Mouse (Mus musculus): ENCODE results near the gene Lrp2. TPM values are rescaled to one million over a fixed set of nuclear protein-coding genes. Genes with fewer than 3 reads are reported as not detected.
"Not testable (repeated sequence)": the region's sequence is repeated elsewhere in the genome, so short reads cannot be mapped to it uniquely, and the experiment has no call there.

The Lrp2 gene
- polyA plus RNA-seq, 1 experiment from 2014 or later: 1.3 TPM

DNA sequence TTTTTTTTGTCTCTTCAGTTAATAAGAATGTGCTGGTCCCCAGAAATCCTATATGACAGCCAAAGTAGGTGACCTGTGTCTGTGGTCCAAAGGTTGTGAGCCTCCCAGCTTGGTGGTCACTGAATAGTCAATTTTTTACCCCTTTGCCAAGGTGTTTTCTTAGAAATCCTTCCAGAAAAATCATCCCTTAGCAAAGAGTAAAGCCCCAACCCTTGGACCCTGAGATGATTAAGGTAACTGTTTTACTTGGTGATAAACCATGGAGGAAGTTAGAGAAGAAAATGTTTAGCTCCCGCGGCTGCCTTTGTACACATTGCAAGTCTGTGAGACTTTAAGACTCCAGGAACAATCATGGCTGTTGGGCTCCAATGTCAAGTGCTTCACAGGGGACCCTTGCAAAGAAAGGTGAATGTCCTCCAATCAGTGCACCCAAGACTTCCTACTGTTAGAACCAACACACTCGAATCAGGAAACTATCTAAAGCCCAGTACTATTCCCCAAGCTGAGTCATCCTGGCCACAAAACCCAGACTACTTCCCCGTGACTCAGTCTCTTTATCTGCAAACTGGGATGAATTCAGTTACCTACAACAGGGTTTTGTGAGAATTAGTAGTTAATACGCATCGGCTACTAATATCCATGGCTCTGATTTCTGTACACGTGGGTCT, 18.0 kb upstream of the Lrp2 start:
- Histone ChIP-seq H3K9me3 (no peaks in the 10 kb centered on the region), H3K9ac (no peak overlapping the region), H3K4me1 (replicated peaks) (no peaks in the 10 kb centered on the region), H3K27me3 (no peaks in the 10 kb centered on the region), H3K27ac (no peak overlapping the region), H3K4me3 (no peak overlapping the region), H3K4me2 (no peak overlapping the region), H3K36me3 (no peaks in the 10 kb centered on the region)
- WGBS: 90% methylated on average over 7 of the region's 7 CpGs
- ATAC-seq (ENCODE audit: low FRiP score): no peak

DNA sequence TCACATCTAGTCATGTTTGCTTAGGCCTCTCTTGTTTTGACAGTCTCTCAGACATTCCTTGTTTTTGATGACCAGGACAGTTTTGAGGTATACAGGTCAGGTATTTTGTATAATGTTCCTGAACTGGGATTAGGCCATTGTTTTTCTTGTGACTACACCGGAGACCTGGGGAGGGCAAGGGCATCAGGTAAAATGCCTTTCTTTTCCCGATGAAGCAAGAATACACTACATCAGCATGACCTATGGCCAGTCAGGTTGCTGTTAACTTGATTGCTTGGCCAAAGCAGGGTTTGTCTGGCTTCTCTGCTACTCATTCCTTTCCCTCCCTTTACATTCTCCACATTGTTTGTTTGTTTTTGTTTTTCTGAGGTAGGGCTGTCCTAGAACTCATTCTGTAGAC, 7.3 kb upstream of the Lrp2 start:
- Histone ChIP-seq H3K36me3 (no peaks in the 10 kb centered on the region), H3K9me3 (no peaks in the 10 kb centered on the region), H3K4me1 (replicated peaks) (peaks cover under 1% of the 10 kb centered on the region; the same call in 1 of the 2 replicates), H3K4me3 (no peak overlapping the region), H3K4me2 (no peak overlapping the region), H3K27me3 (peaks cover 14% of the 10 kb centered on the region), H3K9ac (no peak overlapping the region), H3K27ac (no peak overlapping the region)
- no peak for ATAC-seq (ENCODE audit: low FRiP score)
- 96% methylated on average over 2 of the region's 2 CpGs for WGBS

DNA sequence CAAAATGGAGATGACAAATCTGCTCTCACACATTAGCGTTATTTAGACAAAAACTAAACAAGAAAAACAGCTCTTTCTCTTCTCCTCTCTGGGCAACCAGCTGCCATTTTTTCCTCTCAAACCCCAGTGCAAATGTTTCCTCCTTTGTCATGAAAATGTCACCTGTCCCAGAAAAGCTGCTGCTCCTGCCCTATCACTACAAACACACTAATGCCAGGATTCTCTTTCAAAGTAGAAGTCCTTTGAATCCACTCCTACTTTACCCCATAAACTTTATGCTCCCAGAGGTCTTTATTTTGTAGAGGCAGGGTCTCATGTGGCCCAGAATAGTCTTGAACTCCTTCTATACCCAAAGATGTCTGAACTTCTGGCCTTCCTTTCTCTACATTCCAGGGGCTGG, 6.7 kb upstream of the Lrp2 start:
- Histone ChIP-seq H3K4me3 (no peak overlapping the region), H3K4me1 (replicated peaks) (peaks cover 7% of the 10 kb centered on the region), H3K27ac (no peak overlapping the region), H3K27me3 (peaks cover 20% of the 10 kb centered on the region), H3K36me3 (no peaks in the 10 kb centered on the region), H3K4me2 (no peak overlapping the region), H3K9ac (no peak overlapping the region), H3K9me3 (no peaks in the 10 kb centered on the region)
- WGBS: 44% methylated on average over 1 of the region's 1 CpGs
- ATAC-seq (ENCODE audit: low FRiP score): no peak

DNA sequence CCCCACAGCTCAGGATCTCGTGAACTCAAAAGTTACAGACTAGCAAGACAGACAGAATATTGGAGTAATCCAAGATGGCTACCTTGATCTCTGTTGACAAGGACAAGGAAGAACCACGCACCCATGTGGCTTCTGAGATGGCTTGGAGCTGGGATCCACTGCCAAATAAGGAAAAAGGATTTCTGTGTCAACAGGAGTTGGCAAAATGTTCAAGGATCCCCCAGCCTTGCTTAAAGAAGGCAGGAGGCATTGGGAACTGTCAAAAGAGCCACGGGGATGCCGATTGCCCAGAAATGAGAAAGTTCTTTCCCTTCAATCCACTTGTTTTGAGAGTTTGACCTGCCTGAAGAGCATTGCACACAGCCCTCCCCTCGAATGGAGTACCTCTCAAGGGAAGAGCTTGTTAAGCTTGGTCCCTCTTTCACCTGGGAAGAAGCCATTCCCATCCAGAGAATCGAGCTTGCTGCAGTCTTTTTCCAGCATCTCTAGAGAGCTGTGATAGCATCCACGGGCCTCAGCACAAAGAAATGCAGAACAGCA, 6.2 kb upstream of the Lrp2 start:
- peaks cover 12% of the 10 kb centered on the region for H3K4me1 ChIP-seq (replicated peaks)
- H3K9ac ChIP-seq: no peak overlapping the region
- no peak overlapping the region for H3K4me2 ChIP-seq
- H3K36me3 ChIP-seq: no peaks in the 10 kb centered on the region
- H3K27ac ChIP-seq: no peak overlapping the region
- no peaks in the 10 kb centered on the region for H3K9me3 ChIP-seq
- no peak overlapping the region for H3K4me3 ChIP-seq
- peaks cover 25% of the 10 kb centered on the region for H3K27me3 ChIP-seq
- 65% methylated on average over 7 of the region's 7 CpGs for WGBS
- no peak for ATAC-seq (ENCODE audit: low FRiP score)

DNA sequence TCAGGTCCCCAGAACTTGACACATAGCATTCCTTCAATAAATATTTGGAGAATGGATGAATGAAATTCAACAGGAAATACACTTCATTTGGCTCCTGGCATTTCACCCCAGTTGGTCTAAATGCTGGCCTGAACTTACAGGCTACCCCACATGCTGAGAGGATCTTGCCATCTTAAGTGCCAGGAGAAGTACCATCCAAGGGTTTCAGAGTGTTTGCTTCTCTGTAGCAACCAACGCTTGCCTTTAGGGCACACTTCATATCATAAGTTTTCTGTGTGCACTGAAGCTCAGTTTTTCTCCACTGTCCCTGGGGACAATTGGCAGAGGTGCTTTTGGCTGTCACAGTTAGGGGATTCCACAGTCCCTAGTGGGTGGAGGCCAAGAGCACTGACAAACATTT, 4.7 kb upstream of the Lrp2 start:
- no peak for ATAC-seq (ENCODE audit: low FRiP score)
- no peak overlapping the region for H3K4me3 ChIP-seq
- H3K36me3 ChIP-seq: no peaks in the 10 kb centered on the region
- peaks cover 26% of the 10 kb centered on the region for H3K4me1 ChIP-seq (replicated peaks)
- no peak overlapping the region for H3K4me2 ChIP-seq
- WGBS: 78% methylated on average over 1 of the region's 1 CpGs
- peaks cover 38% of the 10 kb centered on the region for H3K27me3 ChIP-seq
- no peak overlapping the region for H3K9ac ChIP-seq
- no peaks in the 10 kb centered on the region for H3K9me3 ChIP-seq
- H3K27ac ChIP-seq: no peak overlapping the region

DNA sequence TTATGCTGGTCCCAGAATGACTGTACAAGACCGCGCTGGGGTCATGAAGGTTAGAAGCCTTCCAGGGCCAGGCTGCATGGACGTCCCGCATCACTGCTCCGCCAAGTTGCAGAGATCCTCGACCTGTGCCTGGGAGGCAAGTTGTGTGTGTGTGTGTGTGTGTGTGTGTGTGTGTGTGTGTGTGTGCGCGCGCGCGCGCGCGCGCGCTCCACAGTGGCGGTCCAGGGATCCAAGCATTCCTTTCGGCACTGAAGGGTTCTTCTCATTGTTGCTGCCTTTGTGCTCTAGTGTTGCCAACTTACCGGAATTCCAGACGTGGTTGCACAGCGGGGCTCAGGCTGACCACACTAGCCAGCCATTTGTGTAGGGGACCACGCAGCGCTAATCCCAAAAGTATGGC, 2.0 kb upstream of the Lrp2 start:
- H3K4me2 ChIP-seq: peak overlapping the region; percentile 98
- peaks cover 37% of the 10 kb centered on the region for H3K4me1 ChIP-seq (replicated peaks)
- peak overlapping the region; percentile 40 for H3K4me3 ChIP-seq
- no peaks in the 10 kb centered on the region for H3K9me3 ChIP-seq
- 0 out of 2 replicates have a peak, but pooled peaks have one; percentile 6 for ATAC-seq (ENCODE audit: low FRiP score)
- H3K27me3 ChIP-seq: peaks cover 62% of the 10 kb centered on the region
- 1% methylated on average over 22 of the region's 23 CpGs for WGBS
- H3K27ac ChIP-seq: no peak overlapping the region
- peak overlapping the region; percentile 58 for H3K9ac ChIP-seq
- no peaks in the 10 kb centered on the region for H3K36me3 ChIP-seq

DNA sequence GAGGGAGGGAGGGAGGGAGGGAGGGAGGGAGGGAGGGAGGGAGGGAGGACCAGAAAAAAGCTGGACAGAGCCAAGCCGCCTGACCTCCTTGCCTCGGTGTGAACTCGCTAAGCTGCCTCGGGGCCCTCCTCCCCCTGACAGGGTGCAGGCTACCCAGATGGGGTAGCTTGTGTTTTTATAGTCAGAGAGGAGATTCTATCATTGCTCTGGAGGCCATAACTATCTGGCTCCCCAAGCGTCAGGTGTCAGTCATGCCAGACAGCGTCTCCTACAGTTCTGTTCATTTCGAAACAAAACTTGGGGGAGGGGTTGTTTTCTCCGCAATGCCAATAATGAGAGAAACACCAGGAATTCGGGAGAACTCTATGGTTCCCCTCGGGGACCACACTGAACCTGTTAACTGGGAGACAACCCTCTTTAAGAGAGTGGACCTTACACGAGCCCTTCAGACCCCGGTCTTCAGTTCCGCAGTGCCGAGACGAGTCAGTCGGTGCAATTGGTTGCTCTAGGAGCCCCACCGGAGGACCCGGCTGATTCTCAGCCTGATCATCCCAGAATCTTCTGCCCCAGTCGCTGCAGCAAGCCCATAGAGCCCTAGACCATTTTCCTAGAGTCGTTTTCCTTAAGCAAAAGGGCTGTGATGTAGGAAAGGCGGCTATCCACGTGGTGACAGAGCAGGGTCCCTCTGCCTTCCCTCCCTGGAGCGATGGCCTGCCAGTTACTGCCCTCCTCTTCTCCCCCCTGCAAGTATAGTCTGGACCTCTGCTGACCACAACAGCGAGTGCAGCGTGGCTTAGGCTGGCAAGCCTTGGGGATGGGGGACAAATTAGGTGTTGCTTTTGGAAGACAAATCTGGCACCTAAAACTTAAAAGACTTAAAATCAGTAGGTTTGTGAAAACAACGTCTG, 1.2 kb upstream of the Lrp2 start:
- H3K27ac ChIP-seq: no peak overlapping the region
- ATAC-seq (ENCODE audit: low FRiP score): no peak
- peak overlapping the region; percentile 24 for H3K9ac ChIP-seq
- under 1% methylated on average over 26 of the region's 26 CpGs for WGBS
- peak overlapping the region; percentile 40 for H3K4me3 ChIP-seq
- H3K27me3 ChIP-seq: peaks cover 66% of the 10 kb centered on the region
- H3K36me3 ChIP-seq: no peaks in the 10 kb centered on the region
- H3K9me3 ChIP-seq: no peaks in the 10 kb centered on the region
- peak overlapping the region; percentile 98 for H3K4me2 ChIP-seq
- peaks cover 37% of the 10 kb centered on the region for H3K4me1 ChIP-seq (replicated peaks)

DNA sequence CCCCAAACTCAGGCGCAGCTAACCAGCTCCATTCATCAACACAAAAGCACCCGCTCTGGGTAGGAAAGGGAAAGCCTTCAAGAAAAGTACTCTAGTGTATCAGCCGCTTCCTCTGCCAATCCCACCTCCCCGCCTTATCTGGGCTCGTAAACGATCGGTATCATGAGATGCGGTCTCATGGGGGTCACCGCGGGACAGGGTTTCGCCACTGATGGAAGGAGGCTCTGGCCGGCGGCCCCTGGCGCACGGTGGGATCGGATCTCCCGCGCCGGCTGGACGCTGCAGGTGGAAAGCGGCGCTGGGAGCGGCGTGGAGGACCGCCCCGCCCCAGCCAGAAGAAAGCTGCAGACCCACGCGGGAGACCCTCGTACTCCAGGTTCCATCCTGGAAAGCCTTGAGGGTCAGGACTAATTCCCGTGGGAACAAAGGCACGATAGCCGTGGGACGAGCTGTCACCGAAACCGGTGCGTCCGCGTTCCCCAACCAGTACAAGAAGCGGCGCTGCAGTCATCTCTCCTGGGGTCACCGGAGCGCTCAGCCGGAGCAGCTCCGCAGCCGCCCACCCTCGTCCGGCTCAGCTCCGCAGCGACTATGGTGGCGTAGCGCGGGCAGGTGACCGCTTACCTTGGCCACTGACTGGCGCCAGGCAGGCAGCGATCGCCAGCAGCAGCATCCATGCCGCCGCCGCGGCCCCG, 527 bp downstream of the Lrp2 start:
- H3K9ac ChIP-seq: peak overlapping the region; percentile 77
- peak overlapping the region; percentile 71 for H3K27ac ChIP-seq
- under 1% methylated on average over 61 of the region's 61 CpGs for WGBS
- peaks cover 63% of the 10 kb centered on the region for H3K27me3 ChIP-seq
- ATAC-seq (ENCODE audit: low FRiP score): peak; percentile 57
- peak overlapping the region; percentile 98 for H3K4me2 ChIP-seq
- H3K36me3 ChIP-seq: no peaks in the 10 kb centered on the region
- H3K4me3 ChIP-seq: peak overlapping the region; percentile 74
- H3K4me1 ChIP-seq (replicated peaks): peaks cover 37% of the 10 kb centered on the region
- H3K9me3 ChIP-seq: no peaks in the 10 kb centered on the region

DNA sequence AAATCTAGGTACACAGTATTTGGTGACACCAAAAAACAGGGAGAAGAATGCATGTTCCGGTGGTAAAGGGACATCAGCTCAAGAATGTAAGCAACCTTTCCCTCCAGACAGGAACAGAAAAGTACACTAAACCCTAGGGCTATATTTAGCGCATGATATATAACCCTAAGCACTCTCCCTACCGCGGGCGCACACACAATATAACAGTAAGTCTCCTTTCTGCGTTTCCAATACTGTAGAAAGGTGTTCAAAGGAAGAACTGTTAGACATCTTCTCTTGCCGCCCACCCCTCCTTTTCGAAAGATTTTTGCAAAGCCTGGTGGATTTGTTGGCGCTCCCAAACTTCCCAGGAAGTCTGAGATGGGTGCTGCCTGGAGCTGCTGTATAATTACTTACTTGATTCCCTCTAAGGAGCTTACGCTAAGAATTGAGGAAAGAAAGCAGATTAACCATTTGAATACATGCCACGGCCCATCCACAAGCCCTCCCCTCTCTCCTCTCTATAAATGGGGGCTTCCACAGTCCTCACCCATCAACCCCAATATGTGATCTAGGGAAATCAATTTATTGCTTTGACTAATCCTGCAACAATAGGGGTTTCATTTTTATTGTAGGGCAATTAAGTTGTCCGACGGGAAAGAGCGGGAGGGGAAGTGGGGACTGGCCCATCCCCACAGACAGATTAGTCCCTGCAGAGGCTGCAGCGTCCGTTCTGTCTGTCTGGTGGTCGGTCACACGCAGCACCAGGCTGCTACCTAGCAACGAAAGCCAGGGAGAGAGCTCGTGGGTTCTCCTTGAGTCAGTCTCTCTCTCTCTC, 1.5 kb downstream of the Lrp2 start:
- 0 out of 2 replicates have a peak, but pooled peaks have one; percentile 49 for ATAC-seq (ENCODE audit: low FRiP score)
- Histone ChIP-seq H3K4me2 (peak overlapping the region; percentile 98), H3K27ac (no peak overlapping the region), H3K27me3 (peaks cover 60% of the 10 kb centered on the region), H3K9ac (no peak overlapping the region), H3K9me3 (no peaks in the 10 kb centered on the region), H3K4me1 (replicated peaks) (peaks cover 37% of the 10 kb centered on the region), H3K36me3 (no peaks in the 10 kb centered on the region), H3K4me3 (peak overlapping the region; percentile 74)
- WGBS: 5% methylated on average over 20 of the region's 20 CpGs

DNA sequence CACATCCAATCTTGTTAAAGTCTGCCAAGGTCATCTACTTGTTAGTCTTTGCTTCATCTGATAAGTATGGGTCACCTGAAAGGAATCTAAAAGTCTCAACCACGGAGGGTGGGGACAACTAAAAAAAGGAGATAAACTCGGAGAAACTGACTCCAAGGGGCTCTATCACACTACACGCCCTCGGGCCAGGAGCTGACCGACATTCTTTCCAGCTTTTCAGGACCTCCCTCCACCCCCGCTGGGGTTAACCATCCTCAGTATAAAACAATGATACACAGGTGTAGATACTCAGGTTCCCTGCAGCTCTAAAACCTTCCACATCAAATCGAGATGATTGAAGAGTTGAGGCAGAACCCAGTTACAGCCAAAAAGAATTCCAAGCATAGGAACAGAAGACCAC, 3.0 kb downstream of the Lrp2 start:
- H3K9me3 ChIP-seq: no peaks in the 10 kb centered on the region
- no peak overlapping the region for H3K4me3 ChIP-seq
- WGBS: 38% methylated on average over 7 of the region's 7 CpGs

DNA sequence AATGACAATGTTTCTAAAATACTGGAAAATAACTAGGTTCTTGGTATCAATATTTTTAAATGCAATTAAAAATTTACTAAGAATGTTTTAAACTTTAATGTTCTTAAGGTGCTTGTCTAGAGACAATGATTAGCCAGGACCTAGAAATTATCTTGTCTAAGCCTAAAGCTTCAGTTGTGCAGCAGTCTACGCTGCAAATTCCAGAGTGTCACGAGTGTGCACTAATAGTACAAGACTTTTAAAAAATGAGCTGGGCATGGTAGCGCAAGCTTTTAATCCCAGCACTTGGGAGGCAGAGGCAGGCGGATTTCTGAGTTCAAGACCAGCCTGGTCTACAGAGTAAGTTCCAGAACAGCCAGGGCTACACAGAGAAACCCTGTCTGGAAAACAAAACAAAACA, 3.8 kb downstream of the Lrp2 start:
- not testable (repeated sequence) for ATAC-seq (ENCODE audit: low FRiP score)

More for the DNA sequence above, 3.0 kb downstream of the Lrp2 start:
- Histone ChIP-seq H3K9ac (no peak overlapping the region), H3K27ac (no peak overlapping the region), H3K27me3 (peaks cover 49% of the 10 kb centered on the region), H3K4me1 (replicated peaks) (peaks cover 33% of the 10 kb centered on the region), H3K36me3 (no peaks in the 10 kb centered on the region), H3K4me2 (no peak overlapping the region)
- ATAC-seq (ENCODE audit: low FRiP score): no peak

More for the DNA sequence above, 3.8 kb downstream of the Lrp2 start:
- 97% methylated on average over 4 of the region's 4 CpGs for WGBS
- not testable (repeated sequence) for H3K36me3 ChIP-seq, H3K4me2 ChIP-seq, H3K9ac ChIP-seq, H3K9me3 ChIP-seq, H3K27ac ChIP-seq, H3K4me3 ChIP-seq
- Histone ChIP-seq H3K27me3 (peaks cover 41% of the 10 kb centered on the region), H3K4me1 (replicated peaks) (peaks cover 25% of the 10 kb centered on the region)
